Mouse (Mus musculus) hindbrain, postnatal 0 days (tissue): Measurements from ENCODE around the gene Dffa. TPM values are rescaled to one million over a fixed set of nuclear protein-coding genes. Genes with fewer than 3 reads are reported as not detected.
"Not testable (repeated sequence)": the region's sequence is repeated elsewhere in the genome, so short reads cannot be mapped to it uniquely, and the experiment has no call there.

ENCODE experiments used
- ATAC-seq: fragments of 200-750 bp; cut with Nextera tagmentation; 2 replicates; pipeline ENCODE4 v1.8.0; 2017; ENCODE audit warnings: mild to moderate bottlenecking, moderate TSS enrichment, moderate library complexity
- DNase-seq: peaks from one replicate; pipeline ENCODE4 v3.0.0-alpha.2; 2015; ENCODE audit warnings: low spot score
- H3K27ac ChIP-seq: fragments of 300-500 bp; sonication (generic); 2 replicates; pipeline ENCODE4 v1.5.1; 2014; ENCODE audit warnings: mild to moderate bottlenecking
- H3K27me3 ChIP-seq: fragments of 300-500 bp; sonication (generic); 2 replicates; pipeline ENCODE4 v1.6.1; 2014; ENCODE audit warnings: low read length, mixed read lengths; ENCODE audit not compliant: insufficient read depth
- H3K36me3 ChIP-seq: fragments of 300-500 bp; sonication (generic); 2 replicates; pipeline ENCODE4 v1.6.1; 2014; ENCODE audit warnings: low read length, mixed read lengths; ENCODE audit not compliant: insufficient read depth
- H3K4me1 ChIP-seq: fragments of 300-500 bp; sonication (generic); 2 replicates; pipeline ENCODE4 v1.6.1; 2014; ENCODE audit warnings: antibody characterized with exemption, low read length, mixed read lengths; ENCODE audit not compliant: insufficient read depth
- H3K4me2 ChIP-seq: fragments of 300-500 bp; sonication (generic); 2 replicates; pipeline ENCODE4 v1.6.1; 2014; ENCODE audit warnings: low read depth, mild to moderate bottlenecking, low read length, moderate library complexity, mixed read lengths
- H3K4me3 ChIP-seq: fragments of 300-500 bp; sonication (generic); 2 replicates; pipeline ENCODE4 v1.5.1; 2014; ENCODE audit warnings: low read length
- H3K9ac ChIP-seq: fragments of 300-500 bp; sonication (generic); replicated peaks from 2 replicates; pipeline ENCODE4 v1.6.1; 2014; ENCODE audit warnings: mild to moderate bottlenecking, low read length, moderate library complexity, mixed read lengths
- H3K9me3 ChIP-seq: fragments of 300-500 bp; sonication (generic); 2 replicates; pipeline ENCODE4 v1.6.1; 2016; ENCODE audit warnings: low read length, mixed read lengths
- CTCF ChIP-seq: IDR thresholded peaks from 2 replicates; pipeline ENCODE4 v1.5.1; 2016; ENCODE audit warnings: antibody characterized with exemption, control low read depth, low read depth
- WGBS: fragments of 180-500 bp; shearing (Covaris S2); extraction: QIAGEN DNeasy Blood & Tissue Kit; methylation state at CpG from one replicate; pipeline ENCODE4 v1.1.7; 2014; 5-methylcytosine and 5-hydroxymethylcytosine counted together
- polyA plus RNA-seq: library from polyadenylated mRNA; unstranded; fragments of >200 nt; fragmentation: Nextera tagmentation; extraction: Ambion mirVana; gene quantifications from 2 replicates; pipeline ENCODE4 v1.2.1, GENCODE M21; 2015
- total RNA-seq: library from RNA; depleted of rRNA; stranded (reverse); fragments of >200 nt; gene quantifications from 2 replicates; pipeline ENCODE4 v1.2.3, GENCODE M21; 2014

The Dffa gene
- total and polyA plus RNA-seq, 2 experiments from 2014 or later: 16.6 to 22.9 TPM

GRCm38 (mm10) chr4:149097956-149098355 lies 6.0 kb upstream of the Dffa start:
- Histone ChIP-seq H3K9me3 (no peaks in the 10 kb centered on the region), H3K4me3 (no peak overlapping the region), H3K9ac (no peak overlapping the region), H3K27me3 (no peaks in the 10 kb centered on the region), H3K4me1 (peaks cover 9% of the 10 kb centered on the region), H3K36me3 (no peaks in the 10 kb centered on the region), H3K27ac (no peak overlapping the region), H3K4me2 (peak overlapping the region; percentile 95; the same call in 1 of the 2 replicates)
- DNase-seq (no peak), ATAC-seq (no peak)
- TF ChIP-seq CTCF: no peak
- WGBS: 89% methylated on average over 3 of the region's 3 CpGs

GRCm38 (mm10) chr4:149098571-149098970 lies 5.4 kb upstream of the Dffa start:
- TF ChIP-seq CTCF: no peak
- H3K4me2 ChIP-seq: peak overlapping the region; percentile 95
- H3K4me3 ChIP-seq: peak overlapping the region; percentile 75
- DNase-seq (no peak), ATAC-seq (no peak)
- H3K27me3 ChIP-seq: no peaks in the 10 kb centered on the region
- peak overlapping the region; percentile 81 for H3K9ac ChIP-seq
- H3K27ac ChIP-seq: no peak overlapping the region
- 21% methylated on average over 11 of the region's 11 CpGs for WGBS
- H3K36me3 ChIP-seq: no peaks in the 10 kb centered on the region
- H3K9me3 ChIP-seq: no peaks in the 10 kb centered on the region
- peaks cover 9% of the 10 kb centered on the region for H3K4me1 ChIP-seq

- under 1% methylated on average over 50 of the region's 50 CpGs for WGBS
Observed at GRCm38 (mm10) chr4:149099369-149100017, 4.5 kb upstream of the Dffa start, which contains the start of gene Pex14. Pex14 (minus strand) TSS chr4:149099876.

GRCm38 (mm10) chr4:149100449-149100848 lies 3.5 kb upstream of the Dffa start:
- H3K9me3 ChIP-seq, H3K4me3 ChIP-seq, DNase-seq, H3K27me3 ChIP-seq, H3K9ac ChIP-seq, H3K36me3 ChIP-seq, H3K27ac ChIP-seq, ATAC-seq, H3K4me2 ChIP-seq: not testable (repeated sequence)
- 92% methylated on average over 12 of the region's 12 CpGs for WGBS
- H3K4me1 ChIP-seq: peaks cover 14% of the 10 kb centered on the region

More at GRCm38 (mm10) chr4:149099369-149100017, 4.5 kb upstream of the Dffa start, which contains the start of gene Pex14:
- Histone ChIP-seq H3K4me2 (peak within 1 kb of the TSS; percentile 95), H3K4me1 (peaks cover 9% of the 10 kb centered on the region), H3K27ac (peak within 1 kb of the TSS; percentile 33), H3K4me3 (peak within 1 kb of the TSS; percentile 75), H3K27me3 (no peaks in the 10 kb centered on the region), H3K9me3 (no peaks in the 10 kb centered on the region), H3K36me3 (no peaks in the 10 kb centered on the region), H3K9ac (peak within 1 kb of the TSS; percentile 81)
- DNase-seq: peak; percentile 94
- TF ChIP-seq CTCF: no peak
- peak; percentile 83 for ATAC-seq

- no peak for TF ChIP-seq CTCF
- no peaks in the 10 kb centered on the region for H3K27me3 ChIP-seq
- H3K27ac ChIP-seq: no peak overlapping the region
- ATAC-seq: no peak
- no peak overlapping the region for H3K4me2 ChIP-seq
- no peak for DNase-seq
- H3K9ac ChIP-seq: no peak overlapping the region
- H3K36me3 ChIP-seq: peaks cover 3% of the 10 kb centered on the region; the same call in 1 of the 2 replicates
- peaks cover 14% of the 10 kb centered on the region for H3K4me1 ChIP-seq
- 80% methylated on average over 3 of the region's 3 CpGs for WGBS
- H3K9me3 ChIP-seq: no peaks in the 10 kb centered on the region
- H3K4me3 ChIP-seq: no peak overlapping the region
Observed at GRCm38 (mm10) chr4:149101456-149101855, 2.5 kb upstream of the Dffa start.

- not testable (repeated sequence) for H3K4me3 ChIP-seq, H3K27me3 ChIP-seq, H3K36me3 ChIP-seq, H3K9me3 ChIP-seq, H3K9ac ChIP-seq, H3K4me2 ChIP-seq, H3K4me1 ChIP-seq, DNase-seq, H3K27ac ChIP-seq, ATAC-seq
- 85% methylated on average over 12 of the region's 12 CpGs for WGBS
Observed at GRCm38 (mm10) chr4:149119978-149120562, 16.1 kb downstream of the Dffa start.

- no peak for TF ChIP-seq CTCF
- no peaks in the 10 kb centered on the region for H3K4me1 ChIP-seq
- no peak overlapping the region for H3K27ac ChIP-seq
- H3K4me3 ChIP-seq: no peak overlapping the region
- no peaks in the 10 kb centered on the region for H3K27me3 ChIP-seq
- DNase-seq (no peak), ATAC-seq (no peak)
- 78% methylated on average over 5 of the region's 5 CpGs for WGBS
- no peaks in the 10 kb centered on the region for H3K36me3 ChIP-seq
- no peaks in the 10 kb centered on the region for H3K9me3 ChIP-seq
- H3K9ac ChIP-seq: no peak overlapping the region
- no peak overlapping the region for H3K4me2 ChIP-seq
Observed at GRCm38 (mm10) chr4:149123432-149123831, 19.5 kb downstream of the Dffa start.
